Mouse (Mus musculus) intestine, embryonic 16.5 days (tissue): Measurements from ENCODE around the gene Kcnk13. TPM values are rescaled to one million over a fixed set of nuclear protein-coding genes. Genes with fewer than 3 reads are reported as not detected.
A peak's percentile ranks its signal among the peaks of the same experiment; 100 is the strongest.
"Not testable (repeated sequence)": the region's sequence is repeated elsewhere in the genome, so short reads cannot be mapped to it uniquely, and the experiment has no call there.

Source experiments
- ATAC-seq: fragments of 200-750 bp; cut with Nextera tagmentation; 2 replicates; pipeline ENCODE4 v1.8.0; 2017; ENCODE audit warnings: moderate TSS enrichment, moderate library complexity
- H3K27ac ChIP-seq: fragments of 300-500 bp; sonication (generic); 2 replicates; pipeline ENCODE4 v1.5.1; 2014; ENCODE audit warnings: mild to moderate bottlenecking, low read length
- H3K27me3 ChIP-seq: fragments of 300-500 bp; sonication (generic); replicated peaks from 2 replicates; pipeline ENCODE4 v1.6.1; 2014; ENCODE audit warnings: low read length, control low read depth, mixed read lengths; ENCODE audit not compliant: control insufficient read depth, insufficient read depth
- H3K36me3 ChIP-seq: fragments of 300-500 bp; sonication (generic); 2 replicates; pipeline ENCODE4 v1.6.1; 2014; ENCODE audit warnings: low read length, control low read depth; ENCODE audit not compliant: control insufficient read depth, insufficient read depth
- H3K4me1 ChIP-seq: fragments of 300-500 bp; sonication (generic); 2 replicates; pipeline ENCODE4 v1.6.1; 2014; ENCODE audit warnings: low read length, control low read depth, mixed read lengths; ENCODE audit not compliant: control insufficient read depth, insufficient read depth
- H3K4me2 ChIP-seq: fragments of 300-500 bp; sonication (generic); 2 replicates; pipeline ENCODE4 v1.6.1; 2014; ENCODE audit warnings: low read depth, low read length, control low read depth
- H3K4me3 ChIP-seq: fragments of 300-500 bp; sonication (generic); 2 replicates; pipeline ENCODE4 v1.5.1; 2014; ENCODE audit warnings: mild to moderate bottlenecking, low read length
- H3K9ac ChIP-seq: fragments of 300-500 bp; sonication (generic); 2 replicates; pipeline ENCODE4 v1.6.1; 2014; ENCODE audit warnings: low read depth, low read length
- H3K9me3 ChIP-seq: fragments of 300-500 bp; sonication (generic); 2 replicates; pipeline ENCODE4 v1.6.1; 2016; ENCODE audit warnings: low read length, control low read depth; ENCODE audit not compliant: control insufficient read depth
- WGBS: fragments of 180-500 bp; shearing (Covaris S2); extraction: QIAGEN DNeasy Blood & Tissue Kit; methylation state at CpG from one replicate; pipeline ENCODE4 v1.1.7; 2014; 5-methylcytosine and 5-hydroxymethylcytosine counted together
- polyA plus RNA-seq: library from polyadenylated mRNA; unstranded; fragments of >200 nt; fragmentation: Nextera tagmentation; extraction: Ambion mirVana; gene quantifications from 2 replicates; pipeline ENCODE4 v1.2.1, GENCODE M21; 2015

The Kcnk13 gene
- polyA plus RNA-seq, 1 experiment from 2014 or later = 0.64 TPM

GRCm38 (mm10) chr12:99959291-99959690 is 5.0 kb upstream of the Kcnk13 start:
- no peak overlapping the region for H3K9ac ChIP-seq
- H3K4me2 ChIP-seq = no peak overlapping the region
- H3K4me3 ChIP-seq = no peak overlapping the region
- no peak for ATAC-seq
- H3K27me3 ChIP-seq = peaks cover 8% of the 10 kb centered on the region
- no peaks in the 10 kb centered on the region for H3K9me3 ChIP-seq
- H3K36me3 ChIP-seq = no peaks in the 10 kb centered on the region
- H3K27ac ChIP-seq = no peak overlapping the region
- no peaks in the 10 kb centered on the region; the same call in 1 of the 2 replicates for H3K4me1 ChIP-seq

- Histone ChIP-seq H3K27me3 (peaks cover 14% of the 10 kb centered on the region), H3K4me3 (no peak overlapping the region), H3K4me2 (no peak overlapping the region), H3K9ac (no peak overlapping the region), H3K9me3 (no peaks in the 10 kb centered on the region), H3K27ac (no peak overlapping the region), H3K4me1 (peaks cover 6% of the 10 kb centered on the region), H3K36me3 (no peaks in the 10 kb centered on the region)
- no peak for ATAC-seq
- WGBS = 34% methylated on average over 10 of the region's 10 CpGs
These were observed 4.4 kb upstream of the Kcnk13 start for GRCm38 (mm10) chr12:99959930-99960329.

- H3K4me2 ChIP-seq = no peak overlapping the region
- H3K9me3 ChIP-seq = no peaks in the 10 kb centered on the region
- no peak overlapping the region for H3K9ac ChIP-seq
- H3K4me1 ChIP-seq = peaks cover 12% of the 10 kb centered on the region
- no peaks in the 10 kb centered on the region for H3K36me3 ChIP-seq
- H3K4me3 ChIP-seq = no peak overlapping the region
- ATAC-seq = no peak
- 88% methylated on average over 7 of the region's 7 CpGs for WGBS
- peaks cover 22% of the 10 kb centered on the region for H3K27me3 ChIP-seq
- H3K27ac ChIP-seq = no peak overlapping the region
These were observed 3.6 kb upstream of the Kcnk13 start for GRCm38 (mm10) chr12:99960675-99961074.

DNA sequence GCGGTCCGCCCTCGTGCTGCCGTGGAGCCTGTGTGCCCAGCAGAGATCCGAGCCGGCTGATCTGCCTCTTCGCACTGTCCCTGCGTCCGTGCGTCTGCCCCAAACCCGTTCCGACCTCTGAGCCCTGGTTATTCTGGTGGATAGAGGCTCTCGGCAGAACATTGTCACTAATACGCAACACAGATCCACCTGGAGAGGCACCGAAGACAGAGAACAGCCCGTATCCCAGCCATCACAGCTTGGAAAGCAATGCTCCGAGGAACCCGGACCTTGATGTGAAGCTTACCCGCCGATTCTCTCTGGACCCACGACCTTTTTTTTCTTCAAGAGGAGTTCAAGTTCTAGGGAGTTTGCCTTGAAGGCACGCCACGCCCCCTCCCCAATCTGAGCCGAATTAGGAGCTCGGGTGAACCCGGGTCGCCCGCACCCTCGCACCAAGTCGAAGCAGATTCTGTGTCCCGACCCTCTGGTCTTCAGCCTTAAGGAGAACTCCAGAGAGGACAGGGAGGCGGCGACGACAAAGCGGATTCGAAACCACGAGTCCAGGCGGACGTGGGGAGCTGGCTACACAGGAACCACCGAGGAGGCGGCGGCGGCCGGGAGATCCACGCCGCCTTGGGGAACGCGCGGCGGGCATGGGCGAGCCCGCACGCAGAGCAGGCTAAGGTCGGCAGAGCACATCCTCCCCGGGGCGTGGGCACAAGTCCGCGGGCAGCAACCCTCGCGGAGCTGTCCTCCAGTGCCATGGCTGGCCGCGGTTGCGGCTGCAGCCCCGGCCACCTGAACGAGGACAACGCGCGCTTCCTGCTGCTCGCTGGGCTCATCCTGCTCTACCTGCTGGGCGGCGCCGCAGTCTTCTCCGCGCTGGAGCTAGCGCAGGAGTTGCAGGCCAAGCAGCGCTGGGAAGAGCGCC is 1.2 kb downstream of the Kcnk13 start:
- peak; percentile 46 for ATAC-seq
- WGBS = under 1% methylated on average over 76 of the region's 77 CpGs
- Histone ChIP-seq H3K4me2 (peak overlapping the region; percentile 91), H3K4me1 (peaks cover 23% of the 10 kb centered on the region), H3K36me3 (no peaks in the 10 kb centered on the region), H3K9ac (peak overlapping the region; percentile 56), H3K4me3 (peak overlapping the region; percentile 58), H3K27me3 (peaks cover 55% of the 10 kb centered on the region), H3K9me3 (no peaks in the 10 kb centered on the region), H3K27ac (no peak overlapping the region)

- no peaks in the 10 kb centered on the region for H3K36me3 ChIP-seq
- WGBS = 6% methylated on average over 25 of the region's 25 CpGs
- peaks cover 55% of the 10 kb centered on the region for H3K27me3 ChIP-seq
- peaks cover 23% of the 10 kb centered on the region for H3K4me1 ChIP-seq
- peak overlapping the region; percentile 58 for H3K4me3 ChIP-seq
- no peak overlapping the region for H3K27ac ChIP-seq
- H3K4me2 ChIP-seq = peak overlapping the region; percentile 91
- no peaks in the 10 kb centered on the region for H3K9me3 ChIP-seq
- H3K9ac ChIP-seq = peak overlapping the region; percentile 56
- ATAC-seq = 0 out of 2 replicates have a peak, but pooled peaks have one; percentile 8
These were observed 1.9 kb downstream of the Kcnk13 start for GRCm38 (mm10) chr12:99966116-99966770.

GRCm38 (mm10) chr12:99966881-99967363 is 2.6 kb downstream of the Kcnk13 start:
- peaks cover 23% of the 10 kb centered on the region for H3K4me1 ChIP-seq
- no peaks in the 10 kb centered on the region for H3K9me3 ChIP-seq
- H3K27me3 ChIP-seq = peaks cover 55% of the 10 kb centered on the region
- 13% methylated on average over 12 of the region's 12 CpGs for WGBS
- ATAC-seq = peak; percentile 17; the same call in 1 of the 2 replicates
- no peak overlapping the region for H3K4me2 ChIP-seq
- H3K36me3 ChIP-seq = no peaks in the 10 kb centered on the region
- no peak overlapping the region for H3K9ac ChIP-seq
- no peak overlapping the region for H3K27ac ChIP-seq
- H3K4me3 ChIP-seq = no peak overlapping the region

- Histone ChIP-seq H3K9me3 (peaks cover 4% of the 10 kb centered on the region; the same call in 1 of the 2 replicates), H3K9ac (no peak overlapping the region), H3K27ac (no peak overlapping the region), H3K36me3 (no peaks in the 10 kb centered on the region), H3K27me3 (peaks cover 41% of the 10 kb centered on the region), H3K4me3 (no peak overlapping the region), H3K4me1 (peaks cover 17% of the 10 kb centered on the region), H3K4me2 (no peak overlapping the region)
- no peak for ATAC-seq
- 67% methylated on average over 4 of the region's 4 CpGs for WGBS
These were observed 5.6 kb downstream of the Kcnk13 start for GRCm38 (mm10) chr12:99969906-99970305.

- not testable (repeated sequence) for H3K36me3 ChIP-seq, ATAC-seq, H3K4me2 ChIP-seq, H3K9me3 ChIP-seq, H3K27ac ChIP-seq, H3K4me1 ChIP-seq, H3K9ac ChIP-seq, H3K4me3 ChIP-seq
- WGBS = 66% methylated on average over 7 of the region's 7 CpGs
- peaks cover 26% of the 10 kb centered on the region for H3K27me3 ChIP-seq
These were observed 7.1 kb downstream of the Kcnk13 start for GRCm38 (mm10) chr12:99971205-99971894.

DNA sequence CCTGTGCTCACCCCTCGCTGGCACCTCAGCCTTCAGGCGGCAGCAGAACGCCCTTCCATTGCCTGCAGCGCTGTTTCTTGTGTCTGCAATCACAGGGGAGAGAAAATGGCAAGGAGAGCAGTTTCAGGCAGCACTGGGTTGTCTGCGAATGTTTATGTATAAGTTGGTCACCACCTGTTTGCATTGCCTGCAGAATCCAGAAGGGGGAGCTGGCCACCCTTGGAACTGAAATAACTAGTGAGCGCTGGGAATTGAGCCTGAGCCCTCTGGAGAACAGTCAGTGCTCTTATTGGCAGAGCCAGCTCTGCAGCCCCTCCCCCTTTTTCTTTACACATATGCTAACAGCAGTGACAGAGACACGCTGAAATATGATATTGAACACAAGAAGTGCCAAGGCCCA is 8.5 kb downstream of the Kcnk13 start:
- no peak overlapping the region for H3K4me3 ChIP-seq
- H3K36me3 ChIP-seq = no peaks in the 10 kb centered on the region
- no peak overlapping the region for H3K4me2 ChIP-seq
- no peaks in the 10 kb centered on the region for H3K4me1 ChIP-seq
- ATAC-seq = no peak
- H3K9me3 ChIP-seq = peaks cover 4% of the 10 kb centered on the region
- WGBS = 57% methylated on average over 7 of the region's 7 CpGs
- no peak overlapping the region for H3K27ac ChIP-seq
- peaks cover 15% of the 10 kb centered on the region for H3K27me3 ChIP-seq
- no peak overlapping the region for H3K9ac ChIP-seq
